Mouse (Mus musculus) lung, postnatal 25 days (tissue): Measurements from ENCODE around the gene Ppil1.

Source experiments
- DNase-seq: peaks from one replicate; pipeline ENCODE4 v3.0.0; 2022; ENCODE audit warnings: low spot score

Ppil1 gene

GRCm38 (mm10) chr17:29263840-29264633, at the start of gene Ppil1:
TSS of gene Ppil1 (minus strand) at chr17:29264186.
- DNase-seq = peak; percentile 79

- DNase-seq = no peak
Measured at GRCm38 (mm10) chr17:29313300-29313699, 49.3 kb upstream of the Ppil1 start.

GRCm38 (mm10) chr17:29312082-29312481, 48.1 kb upstream of the Ppil1 start:
- DNase-seq = no peak

GRCm38 (mm10) chr17:29311602-29312001, 47.6 kb upstream of the Ppil1 start:
- DNase-seq = no peak

GRCm38 (mm10) chr17:29310056-29310623, 46.2 kb upstream of the Ppil1 start:
- no peak for DNase-seq

- no peak for DNase-seq
Measured at GRCm38 (mm10) chr17:29305871-29306270, 41.9 kb upstream of the Ppil1 start.

GRCm38 (mm10) chr17:29305058-29305806, 41.2 kb upstream of the Ppil1 start:
- DNase-seq = peak; percentile 47

GRCm38 (mm10) chr17:29304376-29305057, 40.5 kb upstream of the Ppil1 start:
- no peak for DNase-seq

- no peak for DNase-seq
Measured at GRCm38 (mm10) chr17:29303856-29304255, 39.9 kb upstream of the Ppil1 start.

GRCm38 (mm10) chr17:29303087-29303486, 39.1 kb upstream of the Ppil1 start:
- no peak for DNase-seq

- no peak for DNase-seq
Measured at GRCm38 (mm10) chr17:29302149-29302548, 38.2 kb upstream of the Ppil1 start.

GRCm38 (mm10) chr17:29301421-29301820, 37.4 kb upstream of the Ppil1 start:
- no peak for DNase-seq

- no peak for DNase-seq
Measured at GRCm38 (mm10) chr17:29300926-29301325, 36.9 kb upstream of the Ppil1 start.

GRCm38 (mm10) chr17:29299282-29299681, 35.3 kb upstream of the Ppil1 start:
- DNase-seq = no peak

- no peak for DNase-seq
Measured at GRCm38 (mm10) chr17:29297813-29298212, 33.8 kb upstream of the Ppil1 start.

- no peak for DNase-seq
Measured at GRCm38 (mm10) chr17:29297321-29297720, 33.3 kb upstream of the Ppil1 start.

- no peak for DNase-seq
Measured at GRCm38 (mm10) chr17:29295835-29296234, 31.8 kb upstream of the Ppil1 start.

- no peak for DNase-seq
Measured at GRCm38 (mm10) chr17:29293807-29294605, 30.0 kb upstream of the Ppil1 start.

GRCm38 (mm10) chr17:29292996-29293395, 29.0 kb upstream of the Ppil1 start:
- no peak for DNase-seq

- DNase-seq = no peak
Measured at GRCm38 (mm10) chr17:29291793-29292192, 27.8 kb upstream of the Ppil1 start.

- no peak for DNase-seq
Measured at GRCm38 (mm10) chr17:29282216-29282952, 18.4 kb upstream of the Ppil1 start.
